Mouse (Mus musculus) midbrain, postnatal 0 days (tissue): ENCODE results near the gene Tdrd1. TPM values are rescaled to one million over a fixed set of nuclear protein-coding genes. Genes with fewer than 3 reads are reported as not detected.

ENCODE experiments used
- ATAC-seq: fragments of 200-750 bp; cut with Nextera tagmentation; 2 replicates; pipeline ENCODE4 v1.8.0; 2017; ENCODE audit warnings: moderate number of reproducible peaks, mild to moderate bottlenecking, moderate TSS enrichment, moderate library complexity; ENCODE audit not compliant: low FRiP score
- DNase-seq: peaks from one replicate; pipeline ENCODE4 v3.0.0-alpha.2; 2015; ENCODE audit warnings: low spot score
- H3K27ac ChIP-seq: fragments of 300-500 bp; sonication (generic); 2 replicates; pipeline ENCODE4 v1.5.1; 2014; ENCODE audit warnings: low read depth, mild to moderate bottlenecking, low read length, mixed read lengths
- H3K27me3 ChIP-seq: fragments of 300-500 bp; sonication (generic); 2 replicates; pipeline ENCODE4 v1.6.1; 2014; ENCODE audit warnings: low read length, control low read depth, mixed read lengths; ENCODE audit not compliant: insufficient read depth
- H3K36me3 ChIP-seq: fragments of 300-500 bp; sonication (generic); 2 replicates; pipeline ENCODE4 v1.6.1; 2014; ENCODE audit warnings: low read length, control low read depth, mixed read lengths; ENCODE audit not compliant: insufficient read depth
- H3K4me1 ChIP-seq: fragments of 300-500 bp; sonication (generic); 2 replicates; pipeline ENCODE4 v1.6.1; 2014; ENCODE audit warnings: mild to moderate bottlenecking, control low read depth, antibody characterized with exemption, low read length, mixed read lengths; ENCODE audit not compliant: insufficient read depth
- H3K4me2 ChIP-seq: fragments of 300-500 bp; sonication (generic); 2 replicates; pipeline ENCODE4 v1.6.1; 2014; ENCODE audit warnings: low read depth, mild to moderate bottlenecking, low read length, mixed read lengths; ENCODE audit not compliant: poor library complexity, severe bottlenecking
- H3K4me3 ChIP-seq: fragments of 300-500 bp; sonication (generic); 2 replicates; pipeline ENCODE4 v1.5.1; 2014; ENCODE audit warnings: low read depth, mild to moderate bottlenecking, low read length, moderate library complexity
- H3K9ac ChIP-seq: fragments of 300-500 bp; sonication (generic); replicated peaks from 2 replicates; pipeline ENCODE4 v1.6.1; 2014; ENCODE audit warnings: mild to moderate bottlenecking, low read length, moderate library complexity, mixed read lengths; ENCODE audit not compliant: poor library complexity, severe bottlenecking
- H3K9me3 ChIP-seq: fragments of 300-500 bp; sonication (generic); 2 replicates; pipeline ENCODE4 v1.6.1; 2016; ENCODE audit warnings: low read length, control low read depth
- CTCF ChIP-seq: IDR thresholded peaks from 2 replicates; pipeline ENCODE4 v1.5.1; 2016; ENCODE audit warnings: antibody characterized with exemption, mild to moderate bottlenecking
- WGBS: fragments of 180-500 bp; shearing (Covaris S2); extraction: QIAGEN DNeasy Blood & Tissue Kit; methylation state at CpG from one replicate; pipeline ENCODE4 v1.1.7; 2014; 5-methylcytosine and 5-hydroxymethylcytosine counted together
- polyA plus RNA-seq: library from polyadenylated mRNA; unstranded; fragments of >200 nt; fragmentation: Nextera tagmentation; extraction: Ambion mirVana; gene quantifications from 2 replicates; pipeline ENCODE4 v1.2.1, GENCODE M21; 2015
- total RNA-seq: library from RNA; depleted of rRNA; stranded (reverse); fragments of >200 nt; gene quantifications from 2 replicates; pipeline ENCODE4 v1.2.3, GENCODE M21; 2014

Tdrd1 gene
- total and polyA plus RNA-seq, 2 experiments from 2014 or later: 0.52 to 0.99 TPM

DNA sequence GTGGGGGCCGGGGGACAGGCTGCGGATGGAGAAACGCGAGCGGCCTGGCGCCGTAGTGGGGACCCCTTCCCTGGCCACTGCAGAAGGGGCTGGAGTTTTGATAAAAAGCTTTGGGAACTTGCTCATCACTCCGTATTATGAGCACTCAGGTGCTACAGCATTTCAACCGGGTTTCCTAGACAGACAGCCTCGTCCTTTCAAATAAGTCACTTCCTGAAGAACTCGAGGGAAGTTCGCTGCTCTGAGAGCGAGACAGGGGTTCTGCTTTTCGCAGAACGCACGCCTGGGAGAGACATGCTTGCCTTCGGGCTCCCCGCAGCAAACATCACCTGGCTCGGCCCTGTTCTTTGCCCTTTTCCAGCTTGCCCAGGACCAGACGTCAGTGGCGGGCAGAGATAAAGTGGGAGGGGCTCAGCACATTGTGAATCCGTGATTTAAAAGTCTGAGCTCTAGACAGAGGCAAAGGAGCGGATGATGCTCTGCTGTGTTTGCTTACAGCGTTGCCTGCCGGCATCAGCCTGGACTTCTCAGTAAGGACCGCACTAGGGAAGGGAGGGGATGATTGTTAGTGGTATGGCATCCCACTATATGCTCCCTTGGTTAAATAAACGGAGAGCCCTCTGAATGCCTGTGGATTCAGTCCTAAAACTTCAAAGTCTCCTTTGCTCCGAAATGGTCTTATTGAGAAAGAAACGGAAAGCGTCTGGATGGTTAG, 48.7 kb downstream of the Tdrd1 start:
- no peak for TF ChIP-seq CTCF
- DNase-seq (no peak), ATAC-seq (no peak)
- Histone ChIP-seq H3K4me3 (peak overlapping the region; percentile 48), H3K27ac (no peak overlapping the region), H3K27me3 (peaks cover 46% of the 10 kb centered on the region), H3K9ac (0 out of 2 replicates have a peak overlapping the region, but pooled peaks have one; percentile 39), H3K4me2 (peak overlapping the region; percentile 99), H3K9me3 (no peaks in the 10 kb centered on the region), H3K36me3 (no peaks in the 10 kb centered on the region), H3K4me1 (peaks cover 7% of the 10 kb centered on the region; the same call in 1 of the 2 replicates)
- 7% methylated on average over 30 of the region's 30 CpGs for WGBS

DNA sequence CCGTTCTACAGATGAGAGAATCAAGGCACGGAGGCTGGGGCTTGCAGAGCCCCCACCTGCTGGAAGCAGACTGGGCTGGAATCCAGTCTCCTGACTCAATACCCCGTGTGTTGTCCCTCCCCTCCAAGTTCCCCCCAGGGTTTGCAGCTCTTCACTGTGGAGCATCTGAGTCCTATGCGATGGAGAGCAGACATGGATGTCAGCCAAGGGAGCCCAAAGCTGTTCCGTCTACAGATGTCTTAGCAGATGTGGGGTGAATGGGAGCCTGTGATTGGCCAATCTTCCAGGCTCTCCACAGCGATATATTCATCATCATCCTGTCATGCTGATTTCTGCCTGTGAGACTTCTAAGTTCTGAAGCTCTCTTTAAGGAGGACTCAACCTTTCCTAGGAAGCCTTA, 51.4 kb downstream of the Tdrd1 start:
- Histone ChIP-seq H3K4me1 (peaks cover 7% of the 10 kb centered on the region; the same call in 1 of the 2 replicates), H3K27me3 (peaks cover 41% of the 10 kb centered on the region), H3K9ac (no peak overlapping the region), H3K27ac (no peak overlapping the region), H3K9me3 (no peaks in the 10 kb centered on the region), H3K4me2 (no peak overlapping the region), H3K36me3 (no peaks in the 10 kb centered on the region), H3K4me3 (no peak overlapping the region)
- no peak for ATAC-seq
- DNase-seq: peak; percentile 12
- TF ChIP-seq CTCF: no peak
- WGBS: 53% methylated on average over 6 of the region's 6 CpGs

DNA sequence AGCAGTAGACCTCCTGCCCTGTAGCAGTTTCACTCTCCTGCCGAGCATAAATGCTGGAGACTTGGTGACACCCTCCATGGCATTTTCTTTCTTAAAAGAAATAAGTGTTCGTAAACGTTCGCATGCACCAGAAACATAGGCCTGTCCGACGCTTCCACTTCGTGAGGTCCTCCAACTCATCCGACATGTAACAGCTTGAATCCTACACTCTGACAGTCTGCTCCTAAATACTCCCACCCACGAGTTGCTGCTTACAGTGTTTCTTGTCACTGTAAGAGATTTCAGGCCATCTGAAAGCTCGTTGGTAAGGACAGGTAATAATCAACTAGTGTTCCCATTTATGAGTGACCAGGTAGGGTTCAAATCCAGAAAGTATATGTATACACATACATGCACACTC, 61.9 kb downstream of the Tdrd1 start:
- Histone ChIP-seq H3K4me3 (no peak overlapping the region), H3K27ac (no peak overlapping the region), H3K9ac (no peak overlapping the region), H3K4me1 (no peaks in the 10 kb centered on the region), H3K4me2 (no peak overlapping the region), H3K27me3 (no peaks in the 10 kb centered on the region), H3K36me3 (no peaks in the 10 kb centered on the region), H3K9me3 (no peaks in the 10 kb centered on the region)
- no peak for ATAC-seq
- TF ChIP-seq CTCF: no peak
- 82% methylated on average over 10 of the region's 10 CpGs for WGBS
- no peak for DNase-seq

DNA sequence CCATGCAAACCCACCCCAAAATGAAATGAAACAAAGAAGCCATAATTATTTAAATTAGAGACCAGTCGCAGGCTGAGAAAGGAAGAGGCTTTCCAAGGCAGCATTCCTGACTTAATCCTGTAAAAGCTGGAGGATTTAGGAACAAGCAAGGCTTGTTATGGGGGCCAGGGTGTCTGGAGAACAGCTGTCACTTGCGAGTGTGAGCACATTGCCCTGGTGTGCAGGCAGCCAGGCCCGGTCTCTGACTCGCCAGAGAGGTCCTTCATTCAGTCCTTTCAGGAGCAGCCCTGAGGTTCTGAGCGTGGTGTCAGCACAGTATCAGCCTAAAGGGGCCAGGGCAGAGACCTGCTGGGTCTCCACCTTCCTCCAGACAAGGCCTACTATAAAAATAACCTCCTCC, 62.6 kb downstream of the Tdrd1 start:
- H3K4me1 ChIP-seq: no peaks in the 10 kb centered on the region
- no peaks in the 10 kb centered on the region for H3K27me3 ChIP-seq
- H3K4me3 ChIP-seq: no peak overlapping the region
- H3K9ac ChIP-seq: no peak overlapping the region
- DNase-seq (no peak), ATAC-seq (no peak)
- no peak overlapping the region for H3K27ac ChIP-seq
- no peak for TF ChIP-seq CTCF
- H3K4me2 ChIP-seq: no peak overlapping the region
- no peaks in the 10 kb centered on the region for H3K36me3 ChIP-seq
- 35% methylated on average over 5 of the region's 5 CpGs for WGBS
- no peaks in the 10 kb centered on the region for H3K9me3 ChIP-seq

DNA sequence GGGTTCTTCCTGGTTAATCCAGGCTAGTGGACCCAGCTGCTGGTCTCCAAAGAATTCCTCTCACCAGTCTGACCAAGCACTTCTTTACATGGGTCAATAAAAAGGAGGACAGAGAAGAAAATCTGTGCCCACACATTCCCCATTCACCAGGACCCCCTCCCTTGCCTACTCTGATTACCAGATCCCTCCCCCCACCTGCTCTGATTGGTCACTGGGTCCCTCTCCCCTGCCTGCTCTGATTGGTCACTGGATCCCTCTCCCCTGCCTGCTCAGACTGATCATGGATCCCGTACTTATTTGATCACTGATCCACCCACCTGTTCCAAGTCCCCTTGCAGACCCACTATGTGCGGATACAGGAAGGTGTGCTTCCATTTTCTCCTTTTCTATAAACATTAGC, 65.4 kb downstream of the Tdrd1 start:
- Histone ChIP-seq H3K27ac (no peak overlapping the region), H3K36me3 (no peaks in the 10 kb centered on the region), H3K4me2 (no peak overlapping the region), H3K27me3 (no peaks in the 10 kb centered on the region), H3K4me1 (no peaks in the 10 kb centered on the region), H3K9ac (no peak overlapping the region), H3K4me3 (no peak overlapping the region), H3K9me3 (no peaks in the 10 kb centered on the region)
- no peak for DNase-seq
- ATAC-seq: no peak
- TF ChIP-seq CTCF: no peak
- WGBS: 61% methylated on average over 2 of the region's 2 CpGs

DNA sequence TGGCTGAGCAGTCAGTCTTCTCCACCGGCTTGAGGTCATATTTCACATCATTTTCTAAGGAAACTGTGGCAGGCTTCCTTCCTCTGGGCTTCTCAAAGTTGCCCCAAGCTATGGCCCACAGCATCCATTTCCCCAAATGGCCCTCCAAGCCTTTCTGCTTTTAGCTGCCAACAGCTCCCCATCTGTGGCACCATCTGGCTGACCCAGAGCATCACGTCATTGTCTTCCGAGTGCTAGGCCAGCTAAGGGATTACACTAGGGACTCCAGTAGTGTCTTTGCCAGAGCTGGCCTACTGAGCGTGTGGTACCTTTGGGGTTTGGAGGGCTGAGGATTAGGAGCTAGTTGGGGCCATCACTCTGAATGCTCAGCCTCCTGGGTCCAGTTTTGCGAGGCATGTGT, 66.6 kb downstream of the Tdrd1 start:
- TF ChIP-seq CTCF: no peak
- peak; percentile 47 for DNase-seq
- 81% methylated on average over 5 of the region's 5 CpGs for WGBS

More for the DNA sequence above, 66.6 kb downstream of the Tdrd1 start:
- no peaks in the 10 kb centered on the region for H3K27me3 ChIP-seq
- H3K4me3 ChIP-seq: no peak overlapping the region
- H3K9ac ChIP-seq: no peak overlapping the region
- no peaks in the 10 kb centered on the region for H3K9me3 ChIP-seq
- H3K4me1 ChIP-seq: no peaks in the 10 kb centered on the region
- no peak for ATAC-seq
- no peak overlapping the region for H3K27ac ChIP-seq
- H3K36me3 ChIP-seq: no peaks in the 10 kb centered on the region
- no peak overlapping the region for H3K4me2 ChIP-seq
